Mouse (Mus musculus) granulocyte monocyte progenitor cell, adult 5-6 weeks (primary cell): ENCODE results near the gene Nwd2. TPM values are rescaled to one million over a fixed set of nuclear protein-coding genes. Genes with fewer than 3 reads are reported as not detected.

Experiments used
- ATAC-seq: replicated peaks from 2 replicates; pipeline ENCODE4 v1.8.0; 2016; ENCODE audit warnings: mild to moderate bottlenecking, moderate TSS enrichment, inconsistent platforms; ENCODE audit not compliant: poor library complexity, severe bottlenecking
- total RNA-seq, 2 experiments: library from RNA; stranded (forward) in 1 of 2; stranded (reverse) in 1 of 2; fragments of 200-712, 200-1000 nt in 1 of 2; fragments of >200 nt in 1 of 2; fragmentation: Nextera tagmentation in 1 of 2; gene quantifications; 2 replicates each; pipeline ENCODE4 v1.2.3; 2014 to 2017

Gene Nwd2
- total RNA-seq (2014; fragmentation: Nextera tagmentation) (not detected in 2 replicates), total RNA-seq (2017) (not detected in 2 replicates)

- no peak for ATAC-seq
Observed at GRCm38 (mm10) chr5:63649070-63649532, at the start of gene Nwd2. Nwd2 (plus strand) TSS chr5:63649102.

GRCm38 (mm10) chr5:63607447-63607846 lies 41.5 kb upstream of the Nwd2 start:
- no peak for ATAC-seq

GRCm38 (mm10) chr5:63616792-63617668 lies 31.9 kb upstream of the Nwd2 start:
- ATAC-seq = no peak

- ATAC-seq = no peak
Observed at GRCm38 (mm10) chr5:63624123-63624522, 24.8 kb upstream of the Nwd2 start.

GRCm38 (mm10) chr5:63627832-63628530 lies 20.9 kb upstream of the Nwd2 start:
- no peak for ATAC-seq

- ATAC-seq = no peak
Observed at GRCm38 (mm10) chr5:63628531-63628871, 20.4 kb upstream of the Nwd2 start.

- ATAC-seq = no peak
Observed at GRCm38 (mm10) chr5:63634636-63635035, 14.3 kb upstream of the Nwd2 start.

GRCm38 (mm10) chr5:63648187-63648586 lies 715 bp upstream of the Nwd2 start:
- no peak for ATAC-seq

GRCm38 (mm10) chr5:63649533-63650464 lies 897 bp downstream of the Nwd2 start:
- ATAC-seq = no peak

- no peak for ATAC-seq
Observed at GRCm38 (mm10) chr5:63651813-63652212, 2.9 kb downstream of the Nwd2 start.

GRCm38 (mm10) chr5:63652705-63653104 lies 3.8 kb downstream of the Nwd2 start:
- ATAC-seq = no peak

GRCm38 (mm10) chr5:63666884-63667283 lies 18.0 kb downstream of the Nwd2 start:
- ATAC-seq = no peak

- no peak for ATAC-seq
Observed at GRCm38 (mm10) chr5:63675934-63676333, 27.0 kb downstream of the Nwd2 start.

- no peak for ATAC-seq
Observed at GRCm38 (mm10) chr5:63689084-63689483, 40.2 kb downstream of the Nwd2 start.

GRCm38 (mm10) chr5:63696784-63697183 lies 47.9 kb downstream of the Nwd2 start:
- no peak for ATAC-seq

GRCm38 (mm10) chr5:63697196-63697595 lies 48.3 kb downstream of the Nwd2 start:
- ATAC-seq = no peak

GRCm38 (mm10) chr5:63728955-63729354 lies 80.1 kb downstream of the Nwd2 start:
- no peak for ATAC-seq

GRCm38 (mm10) chr5:63735521-63735920 lies 86.6 kb downstream of the Nwd2 start:
- no peak for ATAC-seq

GRCm38 (mm10) chr5:63743426-63743825 lies 94.5 kb downstream of the Nwd2 start:
- ATAC-seq = no peak

GRCm38 (mm10) chr5:63748299-63748698 lies 99.4 kb downstream of the Nwd2 start:
- ATAC-seq = no peak
